ENCODE assay signal across 8 mouse cellular contexts in the genomic region with DNA sequence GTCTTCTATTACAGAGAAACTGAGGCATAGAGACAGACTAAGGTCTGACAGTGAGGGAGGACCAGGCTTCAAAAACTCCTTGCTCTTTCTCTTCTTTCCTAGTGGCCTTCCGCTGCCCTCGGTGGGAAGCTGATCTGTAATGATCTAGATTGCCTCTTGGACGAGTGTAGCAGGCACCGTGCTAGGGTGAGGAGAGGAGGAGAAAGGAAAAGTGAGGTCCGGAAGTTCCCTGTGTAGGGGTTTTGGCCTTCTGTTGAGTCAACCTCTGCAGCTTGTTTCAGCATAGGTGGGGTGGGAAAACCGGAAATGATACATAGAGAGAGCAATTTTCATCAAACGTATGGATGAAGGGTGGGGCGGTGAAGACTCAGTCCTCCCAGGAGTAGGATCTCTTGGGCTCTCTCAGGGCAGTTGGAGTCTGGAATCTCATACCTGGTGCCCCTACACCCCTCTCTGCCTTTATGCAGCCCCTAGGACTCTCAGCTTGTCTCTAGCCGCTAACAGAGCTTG. TPM values are rescaled to one million over a fixed set of nuclear protein-coding genes. Genes with fewer than 3 reads are reported as not detected.
A peak's percentile ranks its signal among the peaks of the same experiment; 100 is the strongest.
DNase-seq lines count a peak whose midpoint lies in the region; ATAC-seq and TF ChIP-seq lines count a peak whose summit lies in the region.

No protein-coding gene starts in this region.

- peaks cover 8% of the 10 kb centered on the region; the same call in 1 of the 2 replicates for H3K4me1 ChIP-seq in forebrain, embryonic 11.5 days (replicated peaks; ENCODE audit: control insufficient read depth, insufficient read depth, low read length)
- peaks cover 14% of the 10 kb centered on the region for H3K4me1 ChIP-seq in forebrain, embryonic 16.5 days (replicated peaks; ENCODE audit: control insufficient read depth, insufficient read depth, low read length)
- H3K4me1 ChIP-seq in midbrain, embryonic 12.5 days: peaks cover 21% of the 10 kb centered on the region
- peaks cover 8% of the 10 kb centered on the region for H3K4me1 ChIP-seq in midbrain, embryonic 15.5 days
- H3K4me1 ChIP-seq in hindbrain, postnatal 0 days (ENCODE audit: insufficient read depth, low read length): peaks cover 8% of the 10 kb centered on the region; the same call in 1 of the 2 replicates
- H3K4me1 ChIP-seq in small intestine, adult 2 months (ENCODE audit: control insufficient read depth, insufficient read depth, insufficient read length, low read length): peaks cover 13% of the 10 kb centered on the region

- peaks cover 10% of the 10 kb centered on the region for H3K27me3 ChIP-seq in forebrain, embryonic 11.5 days (ENCODE audit: control insufficient read depth, insufficient read depth, low read length)
- peaks cover 4% of the 10 kb centered on the region; the same call in 1 of the 2 replicates for H3K27me3 ChIP-seq in forebrain, embryonic 16.5 days (replicated peaks; ENCODE audit: control insufficient read depth, insufficient read depth, low read length)
- peaks cover 35% of the 10 kb centered on the region for H3K27me3 ChIP-seq in midbrain, embryonic 12.5 days
- H3K27me3 ChIP-seq in midbrain, embryonic 15.5 days (replicated peaks): peaks cover 15% of the 10 kb centered on the region
- H3K27me3 ChIP-seq in hindbrain, postnatal 0 days (ENCODE audit: insufficient read depth, low read length): no peaks in the 10 kb centered on the region
- no peaks in the 10 kb centered on the region for H3K27me3 ChIP-seq in small intestine, adult 2 months (ENCODE audit: control insufficient read depth, insufficient read depth, low read length)

- H3K27ac ChIP-seq in forebrain, embryonic 11.5 days (ENCODE audit: low read depth, low read length): no peak overlapping the region
- no peak overlapping the region for H3K27ac ChIP-seq in forebrain, embryonic 16.5 days (ENCODE audit: low read length)
- no peak overlapping the region for H3K27ac ChIP-seq in midbrain, embryonic 12.5 days (replicated peaks)
- no peak overlapping the region for H3K27ac ChIP-seq in midbrain, embryonic 15.5 days
- H3K27ac ChIP-seq in hindbrain, postnatal 0 days: 0 out of 2 replicates have a peak overlapping the region, but pooled peaks have one; percentile 16
- no peak overlapping the region for H3K27ac ChIP-seq in small intestine, adult 2 months (ENCODE audit: insufficient read depth, low read depth, low read length)

- H3K9me3 ChIP-seq in forebrain, embryonic 11.5 days (ENCODE audit: control insufficient read depth, low read length): no peaks in the 10 kb centered on the region
- H3K9me3 ChIP-seq in forebrain, embryonic 16.5 days (ENCODE audit: control insufficient read depth, low read length): no peaks in the 10 kb centered on the region
- H3K9me3 ChIP-seq in midbrain, embryonic 12.5 days: no peaks in the 10 kb centered on the region
- H3K9me3 ChIP-seq in midbrain, embryonic 15.5 days: no peaks in the 10 kb centered on the region
- H3K9me3 ChIP-seq in hindbrain, postnatal 0 days (ENCODE audit: low read length): no peaks in the 10 kb centered on the region

- no peak for DNase-seq in forebrain, embryonic 11.5 days (ENCODE audit: low spot score)
- no peak for DNase-seq in hindbrain, postnatal 0 days (ENCODE audit: low spot score)
- no peak for DNase-seq in spleen, postnatal 36 days (ENCODE audit: low spot score in 2 of 2)

- no peak for ATAC-seq in forebrain, embryonic 11.5 days (replicated peaks; ENCODE audit: low FRiP score)
- ATAC-seq in forebrain, embryonic 16.5 days: no peak
- no peak for ATAC-seq in midbrain, embryonic 12.5 days (ENCODE audit: low FRiP score, low read depth)
- ATAC-seq in midbrain, embryonic 15.5 days (replicated peaks): no peak
- ATAC-seq in hindbrain, postnatal 0 days: no peak
- no peak for ATAC-seq in megakaryocyte-erythroid progenitor cell, adult 5-6 weeks (replicated peaks; ENCODE audit: low FRiP score, low TSS enrichment, poor library complexity, severe bottlenecking)

- no peak overlapping the region for H3K4me2 ChIP-seq in forebrain, embryonic 11.5 days (ENCODE audit: low read depth, low read length, severe bottlenecking)
- H3K4me2 ChIP-seq in forebrain, embryonic 16.5 days (ENCODE audit: low read length): no peak overlapping the region; the same call in 1 of the 2 replicates
- H3K4me2 ChIP-seq in midbrain, embryonic 12.5 days (replicated peaks): peak overlapping the region; percentile 75
- no peak overlapping the region for H3K4me2 ChIP-seq in midbrain, embryonic 15.5 days
- H3K4me2 ChIP-seq in hindbrain, postnatal 0 days (ENCODE audit: low read depth, low read length): peak overlapping the region; percentile 92

- 59% methylated on average over 9 of the region's 9 CpGs for whole genome bisulfite sequencing in forebrain, embryonic 11.5 days
- WGBS in forebrain, embryonic 16.5 days: 58% methylated on average over 9 of the region's 9 CpGs
- 53% methylated on average over 9 of the region's 9 CpGs for WGBS in midbrain, embryonic 12.5 days
- WGBS in midbrain, embryonic 15.5 days: 61% methylated on average over 9 of the region's 9 CpGs
- WGBS in hindbrain, postnatal 0 days: 54% methylated on average over 9 of the region's 9 CpGs
- WGBS in small intestine, adult 2 months: 63% methylated on average over 9 of the region's 9 CpGs

- H3K36me3 ChIP-seq in forebrain, embryonic 11.5 days (ENCODE audit: control insufficient read depth, insufficient read depth, low read length): no peaks in the 10 kb centered on the region
- no peaks in the 10 kb centered on the region for H3K36me3 ChIP-seq in forebrain, embryonic 16.5 days (ENCODE audit: control insufficient read depth, insufficient read depth)
- no peaks in the 10 kb centered on the region for H3K36me3 ChIP-seq in midbrain, embryonic 12.5 days
- H3K36me3 ChIP-seq in midbrain, embryonic 15.5 days (replicated peaks): no peaks in the 10 kb centered on the region
- no peaks in the 10 kb centered on the region for H3K36me3 ChIP-seq in hindbrain, postnatal 0 days (ENCODE audit: insufficient read depth, low read length)
- H3K36me3 ChIP-seq in small intestine, adult 2 months (ENCODE audit: control insufficient read depth, insufficient read depth, low read length): no peaks in the 10 kb centered on the region

- TF ChIP-seq CTCF in hindbrain, postnatal 0 days (IDR thresholded peaks at IDR 0.05; ENCODE audit: low read depth): no peak
- TF ChIP-seq CTCF in small intestine, adult 2 months (IDR thresholded peaks at IDR 0.05; ENCODE audit: extremely low read depth, insufficient read length, insufficient replicate concordance, low read depth, low read length): no peak

- TF ChIP-seq POLR2A in small intestine, adult 2 months (IDR thresholded peaks at IDR 0.05; ENCODE audit: low read depth, low read length): no peak

- H3K9ac ChIP-seq in forebrain, embryonic 11.5 days (ENCODE audit: low read length): peak overlapping the region; percentile 32; the same call in 1 of the 2 replicates
- no peak overlapping the region for H3K9ac ChIP-seq in forebrain, embryonic 16.5 days (replicated peaks; ENCODE audit: low read depth, low read length)
- H3K9ac ChIP-seq in midbrain, embryonic 12.5 days (replicated peaks): no peak overlapping the region
- no peak overlapping the region for H3K9ac ChIP-seq in midbrain, embryonic 15.5 days
- 0 out of 2 replicates have a peak overlapping the region, but pooled peaks have one; percentile 67 for H3K9ac ChIP-seq in hindbrain, postnatal 0 days (replicated peaks; ENCODE audit: low read length)

- no peak overlapping the region; the same call in 1 of the 2 replicates for H3K4me3 ChIP-seq in forebrain, embryonic 11.5 days (ENCODE audit: low read depth, low read length)
- H3K4me3 ChIP-seq in forebrain, embryonic 16.5 days (replicated peaks; ENCODE audit: low read length): no peak overlapping the region
- no peak overlapping the region for H3K4me3 ChIP-seq in midbrain, embryonic 12.5 days
- no peak overlapping the region for H3K4me3 ChIP-seq in midbrain, embryonic 15.5 days
- H3K4me3 ChIP-seq in hindbrain, postnatal 0 days (ENCODE audit: low read length): peak overlapping the region; percentile 56; the same call in 1 of the 2 replicates
- peak overlapping the region; percentile 41 for H3K4me3 ChIP-seq in small intestine, adult 2 months (ENCODE audit: low read depth, low read length)

RNA-seq across cellular contexts. Expression of a gene that starts 1.5 kb away (rescaled TPM):
- 2.5 and 3.3 TPM in 2 replicates for polyA plus RNA-seq in forebrain, embryonic 11.5 days (2014; fragmentation: Nextera tagmentation; extraction: Ambion mirVana)
- 3.8 and 4.7 TPM in 2 replicates for polyA plus RNA-seq in forebrain, embryonic 16.5 days (2015; fragmentation: Nextera tagmentation; extraction: Ambion mirVana)
- polyA plus RNA-seq in midbrain, embryonic 12.5 days (2016; fragmentation: Nextera tagmentation; extraction: Ambion mirVana): 2.9 and 3.1 TPM in 2 replicates
- 3.1 and 3.4 TPM in 2 replicates for polyA plus RNA-seq in midbrain, embryonic 15.5 days (2015; fragmentation: Nextera tagmentation; extraction: Ambion mirVana)
- 10.1 and 13.8 TPM in 2 replicates for total RNA-seq in hindbrain, postnatal 0 days (2014; rRNA removed)
- 8.4 and 8.5 TPM in 2 replicates for polyA plus RNA-seq in hindbrain, postnatal 0 days (2015; fragmentation: Nextera tagmentation; extraction: Ambion mirVana)
- polyA plus RNA-seq in small intestine, adult 2 months (2012; rRNA removed): 4.0 and 11.1 TPM in 2 replicates
- 6.0 and 7.6 TPM in 2 replicates for total RNA-seq in megakaryocyte-erythroid progenitor cell, adult 5-6 weeks (2014; fragmentation: Nextera tagmentation)
- total RNA-seq in megakaryocyte-erythroid progenitor cell, adult 5-6 weeks (2017): 3.2 and 4.3 TPM in 2 replicates

RNA-seq across cellular contexts. Expression of a gene that starts 34.5 kb away (rescaled TPM):
- polyA plus RNA-seq in forebrain, embryonic 11.5 days (2014; fragmentation: Nextera tagmentation; extraction: Ambion mirVana): 0.16 and 0.47 TPM in 2 replicates
- polyA plus RNA-seq in forebrain, embryonic 16.5 days (2015; fragmentation: Nextera tagmentation; extraction: Ambion mirVana): 0.41 and 0.47 TPM in 2 replicates
- polyA plus RNA-seq in midbrain, embryonic 12.5 days (2016; fragmentation: Nextera tagmentation; extraction: Ambion mirVana): 0.31 and 0.43 TPM in 2 replicates
- polyA plus RNA-seq in midbrain, embryonic 15.5 days (2015; fragmentation: Nextera tagmentation; extraction: Ambion mirVana): 1.1 and 1.4 TPM in 2 replicates
- 0.16 and 1.2 TPM in 2 replicates for total RNA-seq in hindbrain, postnatal 0 days (2014; rRNA removed)
- polyA plus RNA-seq in hindbrain, postnatal 0 days (2015; fragmentation: Nextera tagmentation; extraction: Ambion mirVana): 1.8 and 2.1 TPM in 2 replicates
- 105 and 170 TPM in 2 replicates for polyA plus RNA-seq in small intestine, adult 2 months (2012; rRNA removed)
- total RNA-seq in megakaryocyte-erythroid progenitor cell, adult 5-6 weeks (2014; fragmentation: Nextera tagmentation): 5.4 and 5.5 TPM in 2 replicates
- total RNA-seq in megakaryocyte-erythroid progenitor cell, adult 5-6 weeks (2017): 7.4 and 7.8 TPM in 2 replicates

RNA-seq across cellular contexts. Expression of a gene that starts 60.0 kb away (rescaled TPM):
- polyA plus RNA-seq in forebrain, embryonic 11.5 days (2014; fragmentation: Nextera tagmentation; extraction: Ambion mirVana): 46.2 and 49.6 TPM in 2 replicates
- polyA plus RNA-seq in forebrain, embryonic 16.5 days (2015; fragmentation: Nextera tagmentation; extraction: Ambion mirVana): 36.1 and 43.0 TPM in 2 replicates
- 49.6 and 50.8 TPM in 2 replicates for polyA plus RNA-seq in midbrain, embryonic 12.5 days (2016; fragmentation: Nextera tagmentation; extraction: Ambion mirVana)
- polyA plus RNA-seq in midbrain, embryonic 15.5 days (2015; fragmentation: Nextera tagmentation; extraction: Ambion mirVana): 44.4 and 44.9 TPM in 2 replicates
- 60.0 and 60.4 TPM in 2 replicates for total RNA-seq in hindbrain, postnatal 0 days (2014; rRNA removed)
- polyA plus RNA-seq in hindbrain, postnatal 0 days (2015; fragmentation: Nextera tagmentation; extraction: Ambion mirVana): 29.6 and 31.5 TPM in 2 replicates
- polyA plus RNA-seq in small intestine, adult 2 months (2012; rRNA removed): 18.5 and 40.8 TPM in 2 replicates
- 42.5 and 46.3 TPM in 2 replicates for total RNA-seq in megakaryocyte-erythroid progenitor cell, adult 5-6 weeks (2014; fragmentation: Nextera tagmentation)
- total RNA-seq in megakaryocyte-erythroid progenitor cell, adult 5-6 weeks (2017): 24.6 and 50.0 TPM in 2 replicates

Comparison
In these comparisons a context has a peak if more than half of its experiments do, and no peak if none do; other contexts are left out.
1. H3K4me2 ChIP-seq: peak in midbrain, embryonic 12.5 days (single experiment) and hindbrain, postnatal 0 days (single experiment); none in forebrain, embryonic 11.5 days (single experiment), forebrain, embryonic 16.5 days (single experiment) and midbrain, embryonic 15.5 days (single experiment).
2. H3K9ac ChIP-seq: peak in forebrain, embryonic 11.5 days (single experiment) and hindbrain, postnatal 0 days (single experiment); none in forebrain, embryonic 16.5 days (single experiment), midbrain, embryonic 12.5 days (single experiment) and midbrain, embryonic 15.5 days (single experiment).
3. H3K4me3 ChIP-seq: peak in hindbrain, postnatal 0 days (single experiment) and small intestine, adult 2 months (single experiment); none in forebrain, embryonic 11.5 days (single experiment), forebrain, embryonic 16.5 days (single experiment), midbrain, embryonic 12.5 days (single experiment) and midbrain, embryonic 15.5 days (single experiment).
4. RNA of a gene that starts 34.5 kb away (polyA plus RNA-seq): 105 to 170 TPM in small intestine, adult 2 months; 1.8 to 2.1 TPM in hindbrain, postnatal 0 days, 1.1 to 1.4 TPM in midbrain, embryonic 15.5 days, 0.41 to 0.47 TPM in forebrain, embryonic 16.5 days, 0.31 to 0.43 TPM in midbrain, embryonic 12.5 days and 0.16 to 0.47 TPM in forebrain, embryonic 11.5 days; every median in the first group is over 10 times any median in the second.